Mouse (Mus musculus): ENCODE results near the gene Spock1.
A peak's percentile ranks its signal among the peaks of the same experiment; 100 is the strongest.

Spock1 gene

GRCm38 (mm10) chr13:57459978-57460377, 448.2 kb downstream of the Spock1 start:
- no peak for DNase-seq

- no peak for DNase-seq
Measured at GRCm38 (mm10) chr13:57450189-57450821, 457.8 kb downstream of the Spock1 start.

GRCm38 (mm10) chr13:57448906-57449305, 459.2 kb downstream of the Spock1 start:
- DNase-seq: no peak

- DNase-seq: no peak
Measured at GRCm38 (mm10) chr13:57444977-57445376, 463.2 kb downstream of the Spock1 start.

GRCm38 (mm10) chr13:57440111-57440510, 468.0 kb downstream of the Spock1 start:
- DNase-seq: peak in 1 of 2 experiments; percentile 35

- no peak for DNase-seq
Measured at GRCm38 (mm10) chr13:57435726-57436220, 472.4 kb downstream of the Spock1 start.

GRCm38 (mm10) chr13:57433848-57434247, 474.3 kb downstream of the Spock1 start:
- no peak for DNase-seq

- no peak for DNase-seq
Measured at GRCm38 (mm10) chr13:57431815-57432214, 476.3 kb downstream of the Spock1 start.

GRCm38 (mm10) chr13:57428840-57429239, 479.3 kb downstream of the Spock1 start:
- no peak for DNase-seq

GRCm38 (mm10) chr13:57418781-57419180, 489.4 kb downstream of the Spock1 start:
- no peak for DNase-seq

GRCm38 (mm10) chr13:57414716-57415115, 493.4 kb downstream of the Spock1 start:
- DNase-seq: no peak

GRCm38 (mm10) chr13:57407666-57408065, 500.5 kb downstream of the Spock1 start:
- DNase-seq: no peak

- no peak for DNase-seq
Measured at GRCm38 (mm10) chr13:57402386-57402785, 505.7 kb downstream of the Spock1 start.

GRCm38 (mm10) chr13:57372141-57372700, 535.9 kb downstream of the Spock1 start:
- no peak for DNase-seq
